Mouse (Mus musculus) CD8-positive naive resting alpha-beta T cell, adult 2 months (primary cell): ENCODE data around the gene Itpripl2.

Experiments used
- DNase-seq, 2 experiments: peaks; one replicate each; pipeline ENCODE4 v3.0.0; 2022; ENCODE audit warnings: low read depth in 2 of 2, low spot score in 2 of 2

Itpripl2 gene

DNA sequence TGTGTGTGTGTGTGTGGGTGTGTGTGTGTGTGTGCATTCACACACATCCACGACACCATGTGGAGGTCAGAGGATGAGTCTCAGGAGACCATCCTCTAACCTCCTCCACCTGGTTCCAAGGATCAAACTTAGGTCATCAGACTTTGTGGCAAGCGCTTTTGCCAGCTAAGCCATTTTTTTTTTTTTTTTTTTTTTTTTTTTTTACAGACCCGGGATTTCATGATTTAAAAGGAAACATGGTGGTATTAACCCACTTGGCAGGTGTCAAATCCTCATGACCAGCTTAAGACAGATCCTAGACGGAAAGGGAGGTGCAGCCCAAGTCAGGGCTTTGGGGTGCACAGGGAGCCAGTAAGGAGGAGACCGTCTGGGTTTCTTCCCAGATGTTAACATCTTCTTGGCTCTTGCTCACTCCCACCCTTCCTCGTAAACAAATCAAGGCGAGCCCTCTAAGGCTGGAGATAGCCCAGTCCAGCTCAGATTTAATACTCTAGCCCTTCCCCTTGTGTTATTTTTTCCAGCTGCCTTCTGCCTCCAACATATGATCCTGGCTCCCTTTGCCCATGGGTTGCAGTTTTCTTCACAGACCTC lies 47.8 kb downstream of the Itpripl2 start:
- no peak for DNase-seq

DNA sequence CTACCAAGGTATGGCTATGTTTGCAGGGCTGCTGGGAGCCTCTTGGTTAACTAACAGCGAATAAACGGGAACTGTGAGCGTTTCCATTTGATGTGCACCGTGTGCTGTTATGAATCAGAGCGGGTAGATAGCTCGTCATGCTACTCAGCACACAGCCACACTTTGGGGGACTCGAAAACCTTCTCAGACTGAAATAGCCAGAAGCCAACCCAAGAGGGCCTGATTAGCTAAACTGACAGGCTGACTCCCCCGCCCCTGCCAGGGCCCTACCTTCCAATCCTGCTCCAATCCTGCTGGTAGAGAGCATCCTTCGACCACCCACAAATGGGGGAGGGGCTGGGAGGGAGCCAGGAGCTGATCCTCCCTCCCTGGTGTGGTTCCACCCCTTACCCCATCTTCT lies 48.4 kb downstream of the Itpripl2 start:
- no peak for DNase-seq

- no peak for DNase-seq
Measured at GRCm38 (mm10) chr7:118441535-118441934, 50.2 kb downstream of the Itpripl2 start.

DNA sequence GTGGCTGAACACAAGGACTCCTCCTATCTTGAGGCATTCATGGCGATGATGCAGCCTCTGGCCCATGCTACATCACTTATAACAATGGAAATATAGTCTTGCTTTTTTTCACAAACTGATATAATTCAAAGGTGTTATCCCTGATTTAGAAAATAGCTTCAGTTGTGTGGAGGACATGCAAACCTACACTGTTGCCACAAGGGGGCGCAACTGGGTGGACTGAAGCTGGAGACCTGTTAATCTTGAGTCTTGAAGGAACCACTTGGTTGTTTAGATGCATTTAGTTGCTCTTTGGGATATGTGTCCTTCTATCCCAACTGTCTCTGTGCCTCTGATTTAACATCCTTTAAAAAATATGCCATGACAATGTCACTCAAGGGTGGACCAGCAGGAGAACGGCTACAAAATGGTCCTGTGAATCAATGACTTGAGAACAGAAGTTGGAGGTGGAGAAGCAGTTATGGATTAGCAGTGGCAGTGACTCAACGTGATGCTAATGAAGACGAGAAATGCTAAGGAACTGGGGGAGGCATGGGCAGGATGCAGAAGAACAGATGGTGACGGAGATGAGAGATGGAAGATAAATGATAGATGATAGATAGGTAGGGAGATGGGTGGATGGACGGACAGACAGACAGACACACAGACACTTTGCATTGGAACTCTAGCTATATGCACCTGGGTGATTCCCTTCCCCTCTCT lies 54.5 kb downstream of the Itpripl2 start:
- no peak for DNase-seq
